Mouse (Mus musculus) liver, postnatal 0 days (tissue): Measurements from ENCODE around the gene Pax2. TPM values are rescaled to one million over a fixed set of nuclear protein-coding genes. Genes with fewer than 3 reads are reported as not detected.

Source experiments
- ATAC-seq: fragments of 200-750 bp; cut with Nextera tagmentation; 2 replicates; pipeline ENCODE4 v1.8.0; 2017; ENCODE audit warnings: mild to moderate bottlenecking, moderate library complexity
- DNase-seq: peaks from one replicate; pipeline ENCODE4 v3.0.0-alpha.2; 2016
- H3K27ac ChIP-seq: fragments of 300-500 bp; sonication (generic); 2 replicates; pipeline ENCODE4 v1.5.1; 2014; ENCODE audit warnings: antibody characterized with exemption, moderate library complexity, mild to moderate bottlenecking, low read depth
- H3K27me3 ChIP-seq: fragments of 300-500 bp; sonication (generic); 2 replicates; pipeline ENCODE4 v1.6.1; 2014; ENCODE audit warnings: low read length, control low read depth, mixed read lengths; ENCODE audit not compliant: insufficient read depth
- H3K36me3 ChIP-seq: fragments of 300-500 bp; sonication (generic); replicated peaks from 2 replicates; pipeline ENCODE4 v1.6.1; 2014; ENCODE audit warnings: mild to moderate bottlenecking, control low read depth, low read length, moderate library complexity, mixed read lengths; ENCODE audit not compliant: insufficient read depth
- H3K4me1 ChIP-seq: fragments of 300-500 bp; sonication (generic); 2 replicates; pipeline ENCODE4 v1.6.1; 2014; ENCODE audit warnings: antibody characterized with exemption, mild to moderate bottlenecking, control low read depth; ENCODE audit not compliant: insufficient read depth
- H3K4me2 ChIP-seq: fragments of 300-500 bp; sonication (generic); 2 replicates; pipeline ENCODE4 v1.6.1; 2014; ENCODE audit warnings: low read depth, mild to moderate bottlenecking, low read length, moderate library complexity, mixed read lengths
- H3K4me3 ChIP-seq: fragments of 300-500 bp; sonication (generic); 2 replicates; pipeline ENCODE4 v1.5.1; 2014; ENCODE audit warnings: low read depth, low read length
- H3K9ac ChIP-seq: fragments of 300-500 bp; sonication (generic); replicated peaks from 2 replicates; pipeline ENCODE4 v1.6.1; 2014; ENCODE audit warnings: mild to moderate bottlenecking, moderate library complexity
- H3K9me3 ChIP-seq: fragments of 300-500 bp; sonication (generic); 2 replicates; pipeline ENCODE4 v1.6.1; 2016; ENCODE audit warnings: mild to moderate bottlenecking, control low read depth, low read length, mixed read lengths
- CTCF ChIP-seq: sonication (generic); IDR thresholded peaks from 2 replicates; pipeline ENCODE4 v1.5.1; 2016; ENCODE audit warnings: antibody characterized with exemption, low read depth
- EP300 ChIP-seq: IDR thresholded peaks from 2 replicates; pipeline ENCODE4 v1.6.1; 2016; ENCODE audit warnings: antibody characterized with exemption, low read depth, mild to moderate bottlenecking
- WGBS: fragments of 180-500 bp; shearing (Covaris S2); extraction: QIAGEN DNeasy Blood & Tissue Kit; methylation state at CpG from one replicate; pipeline ENCODE4 v1.1.7; 2014; ENCODE audit not compliant: insufficient replicate concordance; 5-methylcytosine and 5-hydroxymethylcytosine counted together
- polyA plus RNA-seq: library from polyadenylated mRNA; unstranded; fragments of >200 nt; fragmentation: Nextera tagmentation; extraction: Ambion mirVana; gene quantifications from 2 replicates; pipeline ENCODE4 v1.2.1, GENCODE M21; 2015

Gene Pax2
- polyA plus RNA-seq, 1 experiment from 2014 or later, result not detected

- Histone ChIP-seq H3K9ac (no peak overlapping the region), H3K4me1 (no peaks in the 10 kb centered on the region), H3K36me3 (no peaks in the 10 kb centered on the region), H3K4me2 (no peak overlapping the region), H3K4me3 (no peak overlapping the region), H3K27me3 (peaks cover 10% of the 10 kb centered on the region; the same call in 1 of the 2 replicates), H3K9me3 (no peaks in the 10 kb centered on the region), H3K27ac (no peak overlapping the region)
- DNase-seq (no peak), ATAC-seq (no peak)
- 57% methylated on average over 13 of the region's 13 CpGs for WGBS
- no peak for TF ChIP-seq EP300
- no peak for TF ChIP-seq CTCF
These were observed 57.0 kb downstream of the Pax2 start for GRCm38 (mm10) chr19:44812666-44813429.

DNA sequence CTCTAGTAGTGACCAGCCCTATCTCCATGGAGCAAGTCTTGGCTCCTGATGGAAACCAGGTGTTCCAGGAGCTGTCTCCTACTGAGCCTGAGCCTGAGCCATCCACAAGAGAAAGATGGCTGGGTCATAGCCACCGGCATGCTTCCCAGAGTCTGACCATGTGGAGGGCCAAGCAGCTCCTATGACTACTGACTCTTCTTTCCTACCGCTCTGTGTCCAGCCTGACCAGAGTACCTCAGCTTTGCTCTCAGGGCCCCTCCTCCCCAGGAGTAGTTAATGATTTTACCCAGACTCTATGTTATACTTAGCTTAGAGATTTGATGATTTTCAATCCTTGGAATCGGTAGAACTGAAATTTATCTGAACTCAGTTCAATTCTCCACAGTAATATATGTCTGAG lies 59.3 kb downstream of the Pax2 start:
- Histone ChIP-seq H3K36me3 (no peaks in the 10 kb centered on the region), H3K27me3 (peaks cover 8% of the 10 kb centered on the region; the same call in 1 of the 2 replicates), H3K4me2 (no peak overlapping the region), H3K4me3 (no peak overlapping the region), H3K9ac (no peak overlapping the region), H3K4me1 (no peaks in the 10 kb centered on the region), H3K27ac (no peak overlapping the region), H3K9me3 (no peaks in the 10 kb centered on the region)
- 67% methylated on average over 3 of the region's 3 CpGs for WGBS
- TF ChIP-seq CTCF, result no peak
- no peak for TF ChIP-seq EP300
- no peak for ATAC-seq
- no peak for DNase-seq

DNA sequence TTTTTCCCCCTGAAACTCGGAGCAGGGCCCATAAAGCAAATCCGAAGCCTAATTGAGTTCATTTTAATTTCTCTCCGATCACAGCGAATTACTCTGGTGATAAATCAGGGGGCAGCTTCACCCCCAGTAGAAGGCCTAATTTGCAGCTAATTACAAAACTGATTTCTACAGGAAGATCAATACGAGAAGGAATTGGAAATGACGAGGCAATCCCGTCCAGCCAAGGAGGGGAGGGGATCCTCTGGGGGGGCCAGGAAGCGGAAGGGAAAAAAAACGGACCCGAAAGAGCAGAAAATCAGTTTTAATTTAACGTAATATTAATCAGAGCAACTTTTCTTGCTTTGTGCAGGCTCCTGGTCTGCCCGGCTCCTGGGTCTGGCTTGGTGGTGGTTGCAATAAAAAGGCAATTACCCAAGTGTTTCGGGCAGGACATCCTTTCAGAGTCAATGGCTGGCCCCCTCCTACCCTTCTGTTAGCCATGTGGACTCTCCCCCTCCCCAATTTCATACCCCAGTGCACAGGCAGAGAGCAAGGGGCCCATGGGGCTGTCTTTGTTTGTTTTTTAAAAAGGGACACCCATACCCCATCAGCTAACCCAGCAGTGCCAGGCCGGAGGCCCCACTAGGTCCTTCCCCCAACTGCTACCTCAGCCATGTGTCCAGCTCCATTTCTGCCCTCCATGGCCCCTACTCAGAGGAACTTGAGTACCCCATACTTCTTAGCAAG lies 61.7 kb downstream of the Pax2 start:
- Histone ChIP-seq H3K36me3 (no peaks in the 10 kb centered on the region), H3K4me1 (no peaks in the 10 kb centered on the region), H3K27me3 (peaks cover 8% of the 10 kb centered on the region; the same call in 1 of the 2 replicates), H3K9ac (no peak overlapping the region), H3K9me3 (no peaks in the 10 kb centered on the region), H3K4me3 (no peak overlapping the region), H3K4me2 (no peak overlapping the region), H3K27ac (no peak overlapping the region)
- no peak for TF ChIP-seq EP300
- no peak for TF ChIP-seq CTCF
- ATAC-seq (no peak), DNase-seq (no peak)
- 75% methylated on average over 14 of the region's 14 CpGs for WGBS

- H3K27ac ChIP-seq, result no peak overlapping the region
- ATAC-seq (no peak), DNase-seq (no peak)
- TF ChIP-seq EP300 (no peak), CTCF (no peak)
- 55% methylated on average over 6 of the region's 6 CpGs for WGBS
- no peak overlapping the region for H3K4me2 ChIP-seq
- no peaks in the 10 kb centered on the region for H3K4me1 ChIP-seq
- no peak overlapping the region for H3K4me3 ChIP-seq
- peaks cover 13% of the 10 kb centered on the region; the same call in 1 of the 2 replicates for H3K27me3 ChIP-seq
- H3K9me3 ChIP-seq, result no peaks in the 10 kb centered on the region
- H3K9ac ChIP-seq, result no peak overlapping the region
- H3K36me3 ChIP-seq, result no peaks in the 10 kb centered on the region
These were observed 62.8 kb downstream of the Pax2 start for GRCm38 (mm10) chr19:44818676-44819075.

GRCm38 (mm10) chr19:44821581-44821980 lies 65.7 kb downstream of the Pax2 start:
- peaks cover 30% of the 10 kb centered on the region for H3K27me3 ChIP-seq
- no peaks in the 10 kb centered on the region for H3K4me1 ChIP-seq
- no peak overlapping the region for H3K9ac ChIP-seq
- no peak for DNase-seq
- H3K9me3 ChIP-seq, result no peaks in the 10 kb centered on the region
- WGBS, result 55% methylated on average over 3 of the region's 3 CpGs
- H3K4me2 ChIP-seq, result no peak overlapping the region
- H3K27ac ChIP-seq, result no peak overlapping the region
- TF ChIP-seq EP300, result no peak
- TF ChIP-seq CTCF, result no peak
- H3K4me3 ChIP-seq, result no peak overlapping the region
- ATAC-seq, result no peak
- no peaks in the 10 kb centered on the region for H3K36me3 ChIP-seq

GRCm38 (mm10) chr19:44822295-44822694 lies 66.5 kb downstream of the Pax2 start:
- DNase-seq (no peak), ATAC-seq (no peak)
- H3K4me1 ChIP-seq, result no peaks in the 10 kb centered on the region
- peaks cover 27% of the 10 kb centered on the region for H3K27me3 ChIP-seq
- H3K4me2 ChIP-seq, result no peak overlapping the region
- no peaks in the 10 kb centered on the region for H3K9me3 ChIP-seq
- no peak overlapping the region for H3K27ac ChIP-seq
- no peak for TF ChIP-seq CTCF
- TF ChIP-seq EP300, result no peak
- no peaks in the 10 kb centered on the region for H3K36me3 ChIP-seq
- no peak overlapping the region for H3K9ac ChIP-seq
- H3K4me3 ChIP-seq, result no peak overlapping the region
- WGBS, result 54% methylated on average over 5 of the region's 5 CpGs
